Mouse (Mus musculus) CH12.LX (cell line): ENCODE data around the gene Cltc.

Source experiments
- CHD1 ChIP-seq: IDR thresholded peaks from 2 replicates; pipeline ENCODE4 v1.6.1; 2012; ENCODE audit warnings: low read depth, low read length, improper control_type of control experiment, inconsistent platforms
- CTCF ChIP-seq, 2 experiments: IDR thresholded peaks in 1 of 2; conservative IDR thresholded peaks in 1 of 2; 2 replicates each; pipeline ENCODE4 v1.5.1; 2011 to 2012; ENCODE audit warnings: low read depth in 2 of 2, low read length in 2 of 2, improper control_type of control experiment in 1 of 2, inconsistent platforms in 1 of 2, mild to moderate bottlenecking in 1 of 2, moderate library complexity in 1 of 2
- EP300 ChIP-seq: IDR thresholded peaks from 2 replicates; pipeline ENCODE4 v1.6.1; 2011; ENCODE audit warnings: low read length, improper control_type of control experiment
- ETS1 ChIP-seq: conservative IDR thresholded peaks from 2 replicates; pipeline ENCODE4 v1.6.1; 2012; ENCODE audit warnings: low read depth, mild to moderate bottlenecking, inconsistent platforms, low read length, improper control_type of control experiment, moderate library complexity
- MAX ChIP-seq: IDR thresholded peaks from 2 replicates; pipeline ENCODE4 v1.6.1; 2011; ENCODE audit warnings: low read length, improper control_type of control experiment
- MAZ ChIP-seq: IDR thresholded peaks from 2 replicates; pipeline ENCODE4 v1.6.1; 2012; ENCODE audit warnings: low read depth, mild to moderate bottlenecking, inconsistent platforms, low read length, improper control_type of control experiment, moderate library complexity
- POLR2A ChIP-seq: IDR thresholded peaks from 2 replicates; pipeline ENCODE4 v1.6.1; 2011; ENCODE audit warnings: low read depth, mild to moderate bottlenecking, improper control_type of control experiment, low read length
- SMC3 ChIP-seq: IDR thresholded peaks from 2 replicates; pipeline ENCODE4 v1.6.1; 2011; ENCODE audit warnings: low read depth, low read length, improper control_type of control experiment
- USF1 ChIP-seq: IDR thresholded peaks from 2 replicates; pipeline ENCODE4 v1.6.1; 2014; ENCODE audit warnings: low read depth, mild to moderate bottlenecking, inconsistent platforms, low read length, improper control_type of control experiment
- ZMIZ1 ChIP-seq: IDR thresholded peaks from 2 replicates; pipeline ENCODE4 v1.6.1; 2012; ENCODE audit warnings: low read depth, mild to moderate bottlenecking, inconsistent platforms, low read length, improper control_type of control experiment
- ZNF384 ChIP-seq: IDR thresholded peaks from 2 replicates; pipeline ENCODE4 v1.6.1; 2012; ENCODE audit warnings: low read depth, low read length, improper control_type of control experiment, inconsistent platforms

DNA sequence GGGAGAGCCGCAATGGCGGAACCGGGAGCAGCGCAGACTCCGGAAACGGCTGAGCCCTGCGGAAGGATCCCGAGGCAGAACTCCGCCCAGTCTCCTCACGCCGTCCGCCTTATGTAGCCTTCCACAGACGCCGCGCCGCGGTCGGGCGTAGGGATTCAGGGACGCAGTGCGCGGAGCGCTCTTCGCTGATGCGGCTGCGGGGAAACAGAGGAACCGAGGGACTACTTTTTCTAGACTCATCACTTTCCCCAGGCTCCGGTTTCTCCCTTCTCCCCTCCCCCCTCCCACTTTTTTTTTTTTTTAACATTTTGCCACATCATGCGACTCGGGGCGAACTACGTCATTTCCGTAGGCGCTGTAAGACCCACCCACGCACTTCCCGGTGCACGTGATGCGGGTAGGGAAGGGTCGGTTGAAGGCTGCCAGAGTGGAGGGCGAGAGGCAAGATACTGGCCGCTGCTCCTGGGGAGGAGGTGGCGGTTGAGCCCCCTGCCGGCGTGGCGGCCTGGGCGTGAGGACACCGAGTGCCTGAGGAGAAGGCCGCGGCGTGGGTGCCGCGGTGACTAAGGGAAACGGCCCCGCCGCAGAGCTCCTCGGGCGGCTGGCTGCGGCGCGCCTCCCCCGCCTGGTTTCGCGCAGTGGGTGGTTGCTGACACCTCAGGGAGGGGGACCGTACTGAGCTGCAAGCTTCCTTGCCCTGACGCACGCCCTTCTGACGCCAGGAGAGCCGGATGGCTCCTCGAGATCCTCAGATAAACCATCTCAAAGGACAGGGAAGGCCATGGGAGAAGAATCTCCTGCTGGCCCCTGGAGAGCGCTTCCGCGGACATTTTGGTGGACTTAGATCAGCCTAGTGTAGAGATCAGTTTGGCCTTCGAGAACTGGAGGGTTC, at the start of gene Cltc:
- TF ChIP-seq CTCF (conservative IDR thresholded peaks at IDR 0.05 in 1 of 2, IDR thresholded peaks at IDR 0.05 in 1 of 2; ENCODE audit: low read depth in 2 of 2, low read length in 2 of 2): peak in 1 of 2 experiments; percentile 45; a peak in 2 of 4 replicates
- TF ChIP-seq CHD1: no peak; the same call in 1 of the 2 replicates
- TF ChIP-seq USF1: peak; percentile 90
- TF ChIP-seq ZMIZ1: peak; percentile 93
- peak; percentile 91 for TF ChIP-seq POLR2A
- TF ChIP-seq EP300: peak; percentile 82
- peak; percentile 95 for TF ChIP-seq ETS1
- peak; percentile 96 for TF ChIP-seq MAX
- TF ChIP-seq ZNF384: peak; percentile 100
- TF ChIP-seq MAZ: peak; percentile 83
- TF ChIP-seq SMC3: no peak
